Comparison of ENCODE assay signal across 16 mouse cellular contexts in the genomic region with DNA sequence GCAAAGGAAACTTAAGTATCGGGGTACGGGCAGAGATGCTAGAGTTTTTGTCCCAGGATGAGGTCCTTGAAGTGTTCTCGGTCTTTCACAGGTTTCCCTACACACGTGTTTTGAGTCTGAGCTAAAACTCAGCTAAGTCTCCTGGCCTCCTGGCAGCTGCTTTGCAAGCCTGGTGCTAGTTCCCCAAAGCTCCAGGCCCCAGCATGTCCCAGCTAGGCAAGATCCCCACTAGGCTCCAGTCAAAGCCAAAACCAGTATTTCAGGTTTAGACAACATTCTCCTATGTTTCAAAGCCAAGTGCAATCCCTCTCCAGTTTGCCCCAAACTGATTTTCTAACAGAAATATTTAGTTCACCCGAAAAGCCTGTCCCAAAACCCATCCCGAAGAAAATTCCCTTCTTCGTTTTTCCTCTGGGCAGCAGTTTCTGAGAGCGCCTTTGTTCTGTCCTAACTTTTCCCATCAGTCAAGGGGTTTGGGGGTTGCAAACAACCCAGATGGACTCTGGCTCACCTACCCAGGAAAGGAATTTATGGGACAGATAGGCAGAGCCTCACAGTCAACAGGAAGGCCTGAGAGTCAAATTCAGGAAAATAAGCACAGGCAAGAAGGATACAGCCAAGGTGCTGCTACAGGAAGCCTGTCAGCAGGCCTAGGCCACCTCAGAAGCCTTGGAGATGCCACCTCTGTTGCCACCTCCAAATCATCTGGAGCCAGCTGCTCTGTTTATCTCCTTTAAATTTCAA.
DNase-seq lines count a peak whose midpoint lies in the region; ATAC-seq and TF ChIP-seq lines count a peak whose summit lies in the region.
"Had no signal": no experiment of that assay in that cellular context is flagged by ENCODE, and none has a peak within 500 bp of the region (broad histone marks: within the 10 kb centered on the region; RNA-seq: fewer than 3 reads in every experiment).

No protein-coding gene starts in this region.

- 80% methylated on average over 8 of the region's 8 CpGs for WGBS in intestine, embryonic 14.5 days
- WGBS in intestine, postnatal 0 days = 68% methylated on average over 8 of the region's 8 CpGs
- WGBS in limb, embryonic 13.5 days = 81% methylated on average over 8 of the region's 8 CpGs
- 94% methylated on average over 8 of the region's 8 CpGs for WGBS in neural tube, embryonic 15.5 days

- H3K27ac ChIP-seq in intestine, embryonic 14.5 days (ENCODE audit: low read depth) = peak overlapping the region; percentile 7; the same call in 1 of the 2 replicates
- H3K27ac ChIP-seq in intestine, postnatal 0 days (ENCODE audit: low read depth, low read length) = no peak overlapping the region
- H3K27ac ChIP-seq in limb, embryonic 13.5 days = peak overlapping the region; percentile 58
- H3K27ac ChIP-seq in neural tube, embryonic 15.5 days (replicated peaks) = no peak overlapping the region
- H3K27ac ChIP-seq: forebrain, embryonic 13.5 days; heart, embryonic 10.5 days; liver, embryonic 15.5 days had no signal

- H3K4me3 ChIP-seq in intestine, embryonic 14.5 days (ENCODE audit: low read depth, low read length) = no peak overlapping the region
- no peak overlapping the region for H3K4me3 ChIP-seq in intestine, postnatal 0 days (ENCODE audit: low read depth, low read length)
- no peak overlapping the region for H3K4me3 ChIP-seq in limb, embryonic 13.5 days
- no peak overlapping the region for H3K4me3 ChIP-seq in neural tube, embryonic 15.5 days (replicated peaks)
- H3K4me3 ChIP-seq: forebrain, embryonic 13.5 days; heart, embryonic 10.5 days; liver, embryonic 15.5 days had no signal

- no peaks in the 10 kb centered on the region for H3K27me3 ChIP-seq in intestine, embryonic 14.5 days (replicated peaks; ENCODE audit: control insufficient read depth, insufficient read depth, low read length)
- no peaks in the 10 kb centered on the region for H3K27me3 ChIP-seq in intestine, postnatal 0 days (replicated peaks; ENCODE audit: control insufficient read depth, insufficient read depth, low read length)
- H3K27me3 ChIP-seq in limb, embryonic 13.5 days = no peaks in the 10 kb centered on the region
- H3K27me3 ChIP-seq in neural tube, embryonic 15.5 days (replicated peaks) = no peaks in the 10 kb centered on the region; the same call in 1 of the 2 replicates
- H3K27me3 ChIP-seq: forebrain, embryonic 13.5 days; liver, embryonic 15.5 days; Patski had no signal

- H3K9me3 ChIP-seq in intestine, embryonic 14.5 days (ENCODE audit: control insufficient read depth, low read length) = no peaks in the 10 kb centered on the region
- H3K9me3 ChIP-seq in intestine, postnatal 0 days (ENCODE audit: control insufficient read depth) = no peaks in the 10 kb centered on the region
- no peaks in the 10 kb centered on the region for H3K9me3 ChIP-seq in limb, embryonic 13.5 days
- H3K9me3 ChIP-seq in neural tube, embryonic 15.5 days (replicated peaks) = no peaks in the 10 kb centered on the region
- H3K9me3 ChIP-seq: forebrain, embryonic 13.5 days; heart, embryonic 10.5 days; liver, embryonic 15.5 days had no signal

- no peak overlapping the region for H3K4me2 ChIP-seq in intestine, embryonic 14.5 days (ENCODE audit: low read length)
- no peak overlapping the region for H3K4me2 ChIP-seq in intestine, postnatal 0 days (replicated peaks; ENCODE audit: low read depth)
- no peak overlapping the region for H3K4me2 ChIP-seq in limb, embryonic 13.5 days (replicated peaks)
- H3K4me2 ChIP-seq in neural tube, embryonic 15.5 days = no peak overlapping the region
- H3K4me2 ChIP-seq: forebrain, embryonic 13.5 days; liver, embryonic 15.5 days had no signal

- TF ChIP-seq CTCF in intestine, postnatal 0 days (IDR thresholded peaks at IDR 0.05; ENCODE audit: low read depth) = no peak

- DNase-seq in intestine, embryonic 14.5 days (ENCODE audit: low spot score) = no peak
- peak; percentile 65 for DNase-seq in urinary bladder, postnatal 14 days (ENCODE audit: low spot score)
- DNase-seq in urinary bladder, postnatal 25 days (ENCODE audit: low spot score) = no peak
- no peak for DNase-seq in spleen, postnatal 36 days (ENCODE audit: low spot score in 2 of 2)
- DNase-seq in adrenal gland, postnatal 36 days = no peak
- DNase-seq: cerebellum, adult 11-12 months; gastrocnemius, postnatal 14 days; layer of hippocampus, adult 9-11 months had no signal

- peaks cover 11% of the 10 kb centered on the region; the same call in 1 of the 2 replicates for H3K4me1 ChIP-seq in intestine, embryonic 14.5 days (replicated peaks; ENCODE audit: control insufficient read depth, insufficient read depth, low read length)
- H3K4me1 ChIP-seq in intestine, postnatal 0 days (replicated peaks; ENCODE audit: control insufficient read depth, insufficient read depth, low read length) = no peaks in the 10 kb centered on the region
- H3K4me1 ChIP-seq in limb, embryonic 13.5 days = 0 out of 2 replicates have a peak, but pooled peaks cover 3% of the 10 kb centered on the region
- peaks cover 2% of the 10 kb centered on the region; the same call in 1 of the 2 replicates for H3K4me1 ChIP-seq in neural tube, embryonic 15.5 days
- H3K4me1 ChIP-seq: liver, embryonic 15.5 days had no signal

- ATAC-seq in intestine, embryonic 14.5 days (replicated peaks; ENCODE audit: low FRiP score, low TSS enrichment, low read depth) = peak; percentile 44
- no peak for ATAC-seq in intestine, postnatal 0 days
- no peak for ATAC-seq in limb, embryonic 13.5 days (ENCODE audit: low FRiP score, low read depth)
- no peak for ATAC-seq in neural tube, embryonic 15.5 days (ENCODE audit: low FRiP score)
- ATAC-seq: forebrain, embryonic 13.5 days; inflammation-experienced regulatory T-cells, adult 6 months; Patski had no signal

- no peaks in the 10 kb centered on the region for H3K36me3 ChIP-seq in intestine, embryonic 14.5 days (ENCODE audit: control insufficient read depth, insufficient read depth, low read length)
- H3K36me3 ChIP-seq in intestine, postnatal 0 days (ENCODE audit: control insufficient read depth, insufficient read depth) = no peaks in the 10 kb centered on the region
- H3K36me3 ChIP-seq in limb, embryonic 13.5 days = peaks cover 16% of the 10 kb centered on the region; the same call in 1 of the 2 replicates
- H3K36me3 ChIP-seq in neural tube, embryonic 15.5 days = no peaks in the 10 kb centered on the region; the same call in 1 of the 2 replicates
- H3K36me3 ChIP-seq: liver, embryonic 15.5 days had no signal

- H3K9ac ChIP-seq in intestine, embryonic 14.5 days (ENCODE audit: low read length) = no peak overlapping the region
- no peak overlapping the region for H3K9ac ChIP-seq in intestine, postnatal 0 days (ENCODE audit: low read depth, low read length)
- H3K9ac ChIP-seq in limb, embryonic 13.5 days = no peak overlapping the region
- H3K9ac ChIP-seq in neural tube, embryonic 15.5 days (replicated peaks) = no peak overlapping the region
- H3K9ac ChIP-seq: forebrain, embryonic 13.5 days; liver, embryonic 15.5 days had no signal

Comparison
In these comparisons a context has a peak if more than half of its experiments do, and no peak if none do; other contexts are left out.
1. H3K27ac ChIP-seq: peak in intestine, embryonic 14.5 days (single experiment) and limb, embryonic 13.5 days (single experiment); none in intestine, postnatal 0 days (single experiment) and neural tube, embryonic 15.5 days (single experiment).